Mouse (Mus musculus) ES-E14 (cell line): ENCODE measurements at regions not wholly inside any gene's neighbourhood (a gene's known extent, or its start where the extent isn't known, plus 50 kb on each side); places are given as distances from the start of the nearest gene placed in this dataset.

Source experiments
- DNase-seq: peaks from one replicate; pipeline ENCODE4 v3.0.0-alpha.2; 2013; ENCODE audit warnings: low read depth, low spot score
- H3K27ac ChIP-seq: 2 replicates; pipeline ENCODE4 v1.5.1; 2012; ENCODE audit warnings: low read depth, mild to moderate bottlenecking, low read length, moderate library complexity, mixed read lengths; ENCODE audit not compliant: poor library complexity, insufficient read depth, severe bottlenecking
- H3K36me3 ChIP-seq: 2 replicates; pipeline ENCODE4 v1.6.1; 2012; ENCODE audit warnings: mild to moderate bottlenecking, low read length, moderate library complexity, mixed read lengths; ENCODE audit not compliant: control insufficient read depth, poor library complexity, insufficient read depth, severe bottlenecking
- H3K4me1 ChIP-seq, 2 experiments: fragments of 150-350 bp in 1 of 2; sonication (generic) in 1 of 2; 2 replicates each; pipeline ENCODE4 v1.6.1; 2012; ENCODE audit warnings: low read length in 2 of 2, mild to moderate bottlenecking in 1 of 2, mixed read lengths in 1 of 2; ENCODE audit not compliant: control insufficient read depth in 2 of 2, insufficient read depth in 2 of 2, poor library complexity in 1 of 2
- H3K4me3 ChIP-seq, 2 experiments: fragments of 150-350 bp in 1 of 2; sonication (generic) in 1 of 2; 2 replicates each; pipeline ENCODE4 v1.5.1; 2012; ENCODE audit warnings: low read length in 2 of 2, low read depth in 1 of 2, mild to moderate bottlenecking in 1 of 2, mixed read lengths in 1 of 2; ENCODE audit not compliant: insufficient read depth in 1 of 2, poor library complexity in 1 of 2, severe bottlenecking in 1 of 2
- H3K9ac ChIP-seq: 2 replicates; pipeline ENCODE4 v1.6.1; 2012; ENCODE audit warnings: low read depth, mild to moderate bottlenecking, low read length, mixed read lengths; ENCODE audit not compliant: poor library complexity, insufficient read depth, severe bottlenecking
- H3K9me3 ChIP-seq: fragments of 150-350 bp; sonication (generic); 2 replicates; pipeline ENCODE4 v1.6.1; 2012; ENCODE audit warnings: low read depth, mild to moderate bottlenecking, low read length; ENCODE audit not compliant: control insufficient read depth, insufficient read depth
- CHD2 ChIP-seq: IDR thresholded peaks from 2 replicates; pipeline ENCODE4 v1.6.1; 2014; ENCODE audit warnings: mild to moderate bottlenecking, low read depth, low read length, inconsistent platforms
- HCFC1 ChIP-seq: IDR thresholded peaks from 2 replicates; pipeline ENCODE4 v1.6.1; 2012; ENCODE audit warnings: low read length, inconsistent platforms, borderline replicate concordance; ENCODE audit not compliant: insufficient read depth
- MAFK ChIP-seq: IDR thresholded peaks from 2 replicates; pipeline ENCODE4 v1.6.1; 2014; ENCODE audit warnings: mild to moderate bottlenecking, low read depth, low read length, inconsistent platforms; ENCODE audit not compliant: insufficient read depth
- ZC3H11A ChIP-seq: IDR thresholded peaks from 2 replicates; pipeline ENCODE4 v1.6.1; 2012; ENCODE audit warnings: low read depth, mild to moderate bottlenecking, inconsistent platforms, low read length, borderline replicate concordance
- ZNF384 ChIP-seq: IDR thresholded peaks from 2 replicates; pipeline ENCODE4 v1.6.1; 2012; ENCODE audit warnings: low read depth, low read length, inconsistent platforms
- in situ Hi-C, 2 experiments: fragments of 600-800 bp; cut with MboI; formaldehyde crosslinking; loops; one replicate each; pipeline ENCODE4 v1.15.1; 2025; ENCODE audit warnings: low sequenced_read_pairs in 2 of 2, inconsistent platforms in 1 of 2; ENCODE audit not compliant: unreplicated experiment in 2 of 2

DNA sequence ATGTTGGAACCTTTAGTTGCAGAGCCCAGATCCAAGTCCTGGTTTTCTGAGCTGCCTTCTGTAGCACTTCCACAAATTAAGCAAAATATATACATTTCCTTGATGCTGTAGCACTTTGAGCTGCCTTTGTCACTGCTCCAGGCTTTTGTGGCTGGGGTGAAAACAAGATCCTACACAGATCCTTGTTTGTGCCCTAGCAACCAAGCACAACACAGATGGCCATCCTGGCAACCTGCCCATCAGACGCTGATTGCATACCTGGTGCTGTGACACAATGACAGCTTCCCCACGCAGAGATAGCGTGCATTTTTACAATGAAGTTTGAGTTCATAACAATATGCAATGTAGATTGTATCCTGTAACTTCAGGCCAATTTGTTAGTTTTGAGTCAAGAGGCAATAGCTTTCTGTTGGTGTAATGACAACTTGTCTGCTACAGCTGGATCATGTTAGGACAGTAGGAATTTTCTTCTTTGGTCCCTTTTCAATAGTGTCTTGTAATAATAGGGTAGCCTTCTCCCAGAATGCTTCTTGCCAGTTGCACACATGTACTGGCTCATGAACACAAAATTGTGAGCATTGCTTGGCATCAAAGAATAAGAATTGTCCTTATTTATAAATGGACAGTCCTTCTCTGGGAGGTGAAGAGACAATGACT is 153.5 kb upstream of the Tnc start:
- in situ Hi-C loops, result no loop called here
- Histone ChIP-seq H3K27ac (no peak overlapping the region), H3K9me3 (no peaks in the 10 kb centered on the region), H3K36me3 (no peaks in the 10 kb centered on the region), H3K4me1 (no peaks in the 10 kb centered on the region), H3K4me3 (no peak overlapping the region), H3K9ac (no peak overlapping the region)
- no peak for DNase-seq
- no peak for TF ChIP-seq ZC3H11A
- no peak for TF ChIP-seq CHD2
- TF ChIP-seq ZNF384, result no peak
- no peak for TF ChIP-seq MAFK
- no peak for TF ChIP-seq HCFC1

DNA sequence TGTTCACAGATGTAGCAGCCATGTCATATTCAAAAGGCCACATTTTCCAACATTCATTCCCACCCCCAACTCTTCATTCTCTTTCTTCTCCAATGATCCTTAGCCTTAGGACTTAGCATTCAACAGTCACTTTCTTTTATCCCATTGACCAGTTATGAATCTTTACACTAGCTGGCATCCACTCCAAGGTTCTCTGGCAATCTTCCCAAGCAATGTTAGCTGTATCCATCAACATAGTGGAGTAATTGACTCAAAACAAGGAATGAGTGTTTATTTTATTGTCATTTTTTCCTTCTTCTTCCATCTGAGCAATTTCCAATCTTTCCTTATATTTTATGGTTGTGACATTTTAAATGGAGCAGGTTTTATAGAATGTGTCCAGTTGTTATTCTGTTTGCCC is 138.2 kb upstream of the Tnc start:
- DNase-seq, result no peak
- Histone ChIP-seq H3K4me1 (no peaks in the 10 kb centered on the region), H3K27ac (no peak overlapping the region), H3K36me3 (no peaks in the 10 kb centered on the region), H3K9ac (no peak overlapping the region), H3K9me3 (no peaks in the 10 kb centered on the region), H3K4me3 (no peak overlapping the region)
- TF ChIP-seq HCFC1 (no peak), ZNF384 (no peak)
- in situ Hi-C loops, result no loop called here

DNA sequence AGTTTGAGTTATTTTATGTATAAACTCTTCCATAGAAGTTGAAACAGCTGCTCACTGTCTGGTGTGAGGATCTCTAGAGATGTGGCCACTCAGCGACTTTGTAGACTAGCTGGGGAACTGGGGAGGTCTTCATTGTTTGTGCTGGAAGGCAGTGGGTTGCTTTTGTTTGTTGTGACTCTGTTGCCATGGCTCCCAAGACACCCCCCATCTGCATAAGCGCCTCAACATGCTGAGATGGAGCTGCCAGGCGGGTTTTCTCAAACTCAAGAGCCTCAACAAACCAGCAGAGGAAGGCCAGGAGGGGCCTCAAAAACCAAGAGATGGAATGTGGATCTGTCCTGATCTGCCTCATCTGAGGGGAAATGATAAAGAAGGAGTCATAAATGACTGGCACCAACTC is 129.1 kb upstream of the Tnc start:
- Histone ChIP-seq H3K4me1 (no peaks in the 10 kb centered on the region), H3K4me3 (no peak overlapping the region), H3K9ac (no peak overlapping the region), H3K27ac (no peak overlapping the region), H3K36me3 (no peaks in the 10 kb centered on the region), H3K9me3 (no peaks in the 10 kb centered on the region)
- TF ChIP-seq ZC3H11A (no peak), ZNF384 (no peak), CHD2 (no peak), HCFC1 (no peak), MAFK (no peak)
- no peak for DNase-seq
- in situ Hi-C loops, result no loop called here

DNA sequence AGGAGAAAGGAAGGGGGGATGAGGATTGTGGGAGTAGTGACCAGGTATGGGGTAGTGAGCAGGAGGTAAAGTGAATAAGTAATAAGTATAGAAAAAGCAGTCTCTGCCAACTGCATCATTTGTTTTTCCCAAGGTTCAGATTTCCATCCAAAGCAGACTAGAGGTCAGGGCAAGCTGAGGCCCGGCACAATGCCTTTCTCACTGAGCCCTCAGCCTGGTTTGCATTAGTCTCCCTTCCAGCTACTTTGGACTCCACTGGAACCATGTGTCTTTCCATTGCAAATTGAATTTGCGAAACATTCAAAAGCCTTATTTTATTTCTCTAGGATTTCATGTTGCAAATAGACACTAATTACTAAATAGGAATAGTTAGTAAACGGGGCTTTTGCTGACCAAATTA is 124.7 kb upstream of the Tnc start:
- Histone ChIP-seq H3K36me3 (no peaks in the 10 kb centered on the region), H3K4me3 (no peak overlapping the region), H3K4me1 (no peaks in the 10 kb centered on the region), H3K27ac (no peak overlapping the region), H3K9ac (no peak overlapping the region), H3K9me3 (no peaks in the 10 kb centered on the region)
- DNase-seq, result no peak
- TF ChIP-seq ZC3H11A, result no peak
- no peak for TF ChIP-seq MAFK
- no peak for TF ChIP-seq CHD2
- TF ChIP-seq HCFC1, result no peak
- TF ChIP-seq ZNF384, result no peak
- in situ Hi-C loops, result no loop called here

DNA sequence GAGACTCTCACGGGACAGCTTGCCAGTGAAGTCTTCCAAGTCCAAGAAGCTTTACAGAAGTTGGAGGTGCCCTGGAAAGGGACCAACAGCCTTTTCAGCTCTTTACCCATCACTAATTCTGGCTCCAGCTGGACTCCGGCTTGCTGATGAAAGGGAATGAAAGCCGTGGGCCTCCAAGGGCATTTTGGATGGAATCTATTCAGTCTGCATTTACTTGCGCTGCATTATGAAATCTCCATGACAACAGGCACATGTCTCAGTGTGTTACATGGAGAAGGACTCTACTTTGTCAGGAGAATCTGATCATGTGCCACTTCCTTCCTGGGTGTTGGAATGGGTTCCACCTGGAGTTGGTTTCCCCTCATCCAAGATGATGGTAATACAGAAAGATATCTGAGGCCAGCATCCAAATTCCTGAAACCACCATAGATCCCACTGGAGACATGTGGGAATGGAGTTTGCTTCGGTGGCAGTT is 102.2 kb upstream of the Tnc start:
- H3K4me3 ChIP-seq, result no peak overlapping the region
- H3K27ac ChIP-seq, result no peak overlapping the region
- no peak for DNase-seq
- no peaks in the 10 kb centered on the region for H3K36me3 ChIP-seq
- no peaks in the 10 kb centered on the region for H3K9me3 ChIP-seq
- in situ Hi-C loops, result no loop called here
- H3K9ac ChIP-seq, result no peak overlapping the region
- H3K4me1 ChIP-seq, result no peaks in the 10 kb centered on the region
- TF ChIP-seq MAFK, result no peak
- no peak for TF ChIP-seq ZNF384
- no peak for TF ChIP-seq HCFC1
- TF ChIP-seq CHD2, result no peak
- no peak for TF ChIP-seq ZC3H11A
